Comparison of ENCODE assay signal across 8 mouse cellular contexts in the genomic region with DNA sequence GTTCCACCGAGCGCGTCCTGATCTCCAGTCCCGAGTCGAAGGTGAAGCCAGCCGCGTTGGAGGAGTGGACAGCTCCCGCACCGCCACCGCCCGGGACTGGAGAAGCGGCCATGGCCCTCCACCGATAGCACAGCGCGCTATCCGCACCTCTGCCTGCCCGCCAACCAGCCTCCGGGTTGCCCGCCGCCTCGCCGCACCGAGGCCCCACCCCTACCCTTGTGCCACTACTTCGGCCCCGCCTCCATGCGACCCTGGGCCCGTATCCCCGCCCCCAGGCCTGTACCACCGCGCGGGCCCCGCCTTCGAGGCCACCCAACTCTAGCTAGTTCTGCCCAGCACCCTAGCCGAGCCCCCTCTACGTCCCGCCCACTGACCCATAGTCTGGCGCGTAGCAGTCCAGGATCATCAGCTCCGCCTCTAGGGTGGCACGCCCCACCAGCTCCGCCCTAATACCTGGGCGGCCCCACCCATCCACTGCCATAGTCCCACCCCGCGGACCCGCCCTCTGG. TPM values are rescaled to one million over a fixed set of nuclear protein-coding genes. Genes with fewer than 3 reads are reported as not detected.
A peak's percentile ranks its signal among the peaks of the same experiment; 100 is the strongest.
DNase-seq lines count a peak whose midpoint lies in the region; ATAC-seq and TF ChIP-seq lines count a peak whose summit lies in the region.

Gene Ctnnal1, minus strand, starts transcription at position 186 of the 509 bp plus-strand sequence.

- peak; percentile 81 to 88 for DNase-seq in gastrocnemius, adult 8-10 months (ENCODE audit: low spot score in 2 of 2)
- DNase-seq in hindbrain, postnatal 0 days (ENCODE audit: low spot score), result peak; percentile 90
- peak; percentile 74 to 82 for DNase-seq in left cerebral cortex, adult 18-20 months (ENCODE audit: low spot score in 2 of 2)
- DNase-seq in lung, postnatal 4 days, result peak; percentile 92 to 96
- DNase-seq in retina, postnatal 7 days (ENCODE audit: low read depth, low spot score), result peak; percentile 79
- peak; percentile 93 to 94 for DNase-seq in urinary bladder, adult 18-20 months (ENCODE audit: low spot score in 2 of 2)

- peaks cover 13% of the 10 kb centered on the region for H3K4me1 ChIP-seq in hindbrain, postnatal 0 days (ENCODE audit: insufficient read depth, low read length)

- H3K27ac ChIP-seq in hindbrain, postnatal 0 days, result peak within 1 kb of the TSS; percentile 92

- ATAC-seq in activated CD4-positive, CD25-positive, alpha-beta regulatory T cell, adult 4 months, result peak; percentile 74
- peak; percentile 93 for ATAC-seq in common myeloid progenitor, adult 5-6 weeks (replicated peaks; ENCODE audit: low read depth, poor library complexity, severe bottlenecking)
- peak; percentile 95 for ATAC-seq in hindbrain, postnatal 0 days

- no peaks in the 10 kb centered on the region for H3K36me3 ChIP-seq in hindbrain, postnatal 0 days (ENCODE audit: insufficient read depth, low read length)

- TF ChIP-seq CTCF in hindbrain, postnatal 0 days (IDR thresholded peaks at IDR 0.05; ENCODE audit: low read depth), result no peak

- H3K4me2 ChIP-seq in hindbrain, postnatal 0 days (ENCODE audit: low read depth, low read length), result peak within 1 kb of the TSS; percentile 87

- no peaks in the 10 kb centered on the region for H3K27me3 ChIP-seq in hindbrain, postnatal 0 days (ENCODE audit: insufficient read depth, low read length)

- peak within 1 kb of the TSS; percentile 78 for H3K4me3 ChIP-seq in hindbrain, postnatal 0 days (ENCODE audit: low read length)

- H3K9ac ChIP-seq in hindbrain, postnatal 0 days (replicated peaks; ENCODE audit: low read length), result peak within 1 kb of the TSS; percentile 85

- H3K9me3 ChIP-seq in hindbrain, postnatal 0 days (ENCODE audit: low read length), result no peaks in the 10 kb centered on the region

- WGBS in hindbrain, postnatal 0 days, result 0% methylated on average over 31 of the region's 45 CpGs

RNA-seq across cellular contexts. Expression of gene Ctnnal1, which starts in this region (rescaled TPM):
- 1 to 10 TPM; 2.0 to 2.2 TPM for polyA plus RNA-seq in activated CD4-positive, CD25-positive, alpha-beta regulatory T cell, adult 4 months (2017; shearing (Covaris generic))
- 7.7 and 12.1 TPM in 2 replicates for total RNA-seq in common myeloid progenitor, adult 5-6 weeks (2017)
- 1 to 10 TPM; 5.8 to 9.6 (median 7.2) TPM for total RNA-seq in gastrocnemius, adult 8-10 months (2022)
- 9.5 and 16.3 TPM in 2 replicates for total RNA-seq in hindbrain, postnatal 0 days (2014; rRNA removed)
- polyA plus RNA-seq in hindbrain, postnatal 0 days (2015; fragmentation: Nextera tagmentation; extraction: Ambion mirVana), result 17.8 and 20.2 TPM in 2 replicates
- total RNA-seq in left cerebral cortex, adult 18-20 months (2021), result 10 to 100 TPM; 17.9 to 18.1 TPM

Comparison
In these comparisons a context has a peak if more than half of its experiments do, and no peak if none do; other contexts are left out.
1. Peak in every context shown above with its lines: DNase-seq, ATAC-seq, H3K4me3 ChIP-seq and H3K27ac ChIP-seq.